Mouse (Mus musculus): ENCODE measurements around the gene Dph5. TPM values are rescaled to one million over a fixed set of nuclear protein-coding genes. Genes with fewer than 3 reads are reported as not detected.

The Dph5 gene
- total and polyA plus RNA-seq, 2 experiments from 2014 or later, result 9.0 to 20.1 TPM

- Histone ChIP-seq H3K27ac (no peak overlapping the region), H3K4me1 (ENCODE audit: insufficient read depth, low read length) (no peaks in the 10 kb centered on the region), H3K27me3 (ENCODE audit: insufficient read depth, low read length) (no peaks in the 10 kb centered on the region), H3K9ac (replicated peaks; ENCODE audit: low read length) (no peak overlapping the region), H3K4me2 (ENCODE audit: low read depth, low read length) (no peak overlapping the region), H3K4me3 (ENCODE audit: low read length) (no peak overlapping the region), H3K9me3 (ENCODE audit: low read length) (no peaks in the 10 kb centered on the region), H3K36me3 (ENCODE audit: insufficient read depth, low read length) (peaks cover 10% of the 10 kb centered on the region; the same call in 1 of the 2 replicates)
- DNase-seq (ENCODE audit: low spot score), result no peak
- WGBS, result 94% methylated on average over 14 of the region's 14 CpGs
- TF ChIP-seq CTCF (IDR thresholded peaks at IDR 0.05; ENCODE audit: low read depth), result no peak
- no peak for ATAC-seq
These were observed 84.4 kb downstream of the Dph5 start for GRCm38 (mm10) chr3:115971891-115972646.

GRCm38 (mm10) chr3:115974228-115974627 lies 86.6 kb downstream of the Dph5 start:
- Histone ChIP-seq H3K36me3 (ENCODE audit: insufficient read depth, low read length) (peaks cover 10% of the 10 kb centered on the region; the same call in 1 of the 2 replicates), H3K9ac (replicated peaks; ENCODE audit: low read length) (no peak overlapping the region), H3K27ac (no peak overlapping the region), H3K9me3 (ENCODE audit: low read length) (no peaks in the 10 kb centered on the region), H3K4me1 (ENCODE audit: insufficient read depth, low read length) (no peaks in the 10 kb centered on the region), H3K4me2 (ENCODE audit: low read depth, low read length) (no peak overlapping the region), H3K4me3 (ENCODE audit: low read length) (no peak overlapping the region), H3K27me3 (ENCODE audit: insufficient read depth, low read length) (no peaks in the 10 kb centered on the region)
- TF ChIP-seq CTCF (IDR thresholded peaks at IDR 0.05; ENCODE audit: low read depth), result no peak
- WGBS, result 95% methylated on average over 6 of the region's 6 CpGs
- ATAC-seq, result no peak
- DNase-seq (ENCODE audit: low spot score), result no peak

- Histone ChIP-seq H3K27ac (no peak overlapping the region), H3K4me1 (ENCODE audit: insufficient read depth, low read length) (no peaks in the 10 kb centered on the region), H3K9me3 (ENCODE audit: low read length) (no peaks in the 10 kb centered on the region), H3K27me3 (ENCODE audit: insufficient read depth, low read length) (no peaks in the 10 kb centered on the region), H3K9ac (replicated peaks; ENCODE audit: low read length) (no peak overlapping the region), H3K4me2 (ENCODE audit: low read depth, low read length) (no peak overlapping the region), H3K4me3 (ENCODE audit: low read length) (no peak overlapping the region), H3K36me3 (ENCODE audit: insufficient read depth, low read length) (peaks cover 10% of the 10 kb centered on the region; the same call in 1 of the 2 replicates)
- TF ChIP-seq CTCF (IDR thresholded peaks at IDR 0.05; ENCODE audit: low read depth), result no peak
- WGBS, result 91% methylated on average over 10 of the region's 10 CpGs
- DNase-seq (ENCODE audit: low spot score), result no peak
- ATAC-seq, result peak; percentile 15; the same call in 1 of the 2 replicates
These were observed 87.4 kb downstream of the Dph5 start for GRCm38 (mm10) chr3:115974995-115975394.

- ATAC-seq (no peak), DNase-seq (ENCODE audit: low spot score) (peak; percentile 78)
- H3K9ac ChIP-seq (replicated peaks; ENCODE audit: low read length), result no peak overlapping the region
- H3K9me3 ChIP-seq (ENCODE audit: low read length), result no peaks in the 10 kb centered on the region
- 20% methylated on average over 1 of the region's 1 CpGs for WGBS
- peaks cover 29% of the 10 kb centered on the region for H3K36me3 ChIP-seq (ENCODE audit: insufficient read depth, low read length)
- no peak overlapping the region for H3K27ac ChIP-seq
- H3K27me3 ChIP-seq (ENCODE audit: insufficient read depth, low read length), result no peaks in the 10 kb centered on the region
- H3K4me2 ChIP-seq (ENCODE audit: low read depth, low read length), result no peak overlapping the region
- H3K4me3 ChIP-seq (ENCODE audit: low read length), result no peak overlapping the region
- peak; percentile 63 for TF ChIP-seq CTCF (IDR thresholded peaks at IDR 0.05; ENCODE audit: low read depth)
- no peaks in the 10 kb centered on the region for H3K4me1 ChIP-seq (ENCODE audit: insufficient read depth, low read length)
These were observed 91.4 kb downstream of the Dph5 start for GRCm38 (mm10) chr3:115979000-115979399.

- no peak overlapping the region for H3K4me2 ChIP-seq (ENCODE audit: low read depth, low read length)
- WGBS, result 95% methylated on average over 8 of the region's 8 CpGs
- ATAC-seq, result no peak
- no peak for DNase-seq (ENCODE audit: low spot score)
- H3K36me3 ChIP-seq (ENCODE audit: insufficient read depth, low read length), result peaks cover 36% of the 10 kb centered on the region
- no peaks in the 10 kb centered on the region for H3K27me3 ChIP-seq (ENCODE audit: insufficient read depth, low read length)
- H3K27ac ChIP-seq, result no peak overlapping the region
- H3K4me3 ChIP-seq (ENCODE audit: low read length), result no peak overlapping the region
- no peaks in the 10 kb centered on the region for H3K4me1 ChIP-seq (ENCODE audit: insufficient read depth, low read length)
- no peak overlapping the region for H3K9ac ChIP-seq (replicated peaks; ENCODE audit: low read length)
- no peaks in the 10 kb centered on the region for H3K9me3 ChIP-seq (ENCODE audit: low read length)
- TF ChIP-seq CTCF (IDR thresholded peaks at IDR 0.05; ENCODE audit: low read depth), result no peak
These were observed 95.6 kb downstream of the Dph5 start for GRCm38 (mm10) chr3:115983217-115983616.

Small RNA genes lying within 50 kb of the gene (microRNA-seq; reads per million reads assigned to microRNA genes)
- gene Mir669n, result 0 reads per million in 2 experiments

Other genes starting within 250 kb of the Dph5 start
- gene S1pr1, start 172.8 kb upstream of the Dph5 start, total RNA-seq (2014; rRNA removed), result 61.1 and 61.6 TPM in 2 replicates
- 40.9 and 46.9 TPM in 2 replicates for gene S1pr1, start 172.8 kb upstream of the Dph5 start, polyA plus RNA-seq (2015; fragmentation: Nextera tagmentation; extraction: Ambion mirVana)
- 20.4 and 21.8 TPM in 2 replicates for gene Slc30a7, start 119.6 kb downstream of the Dph5 start, total RNA-seq (2014; rRNA removed)
- gene Slc30a7, start 119.6 kb downstream of the Dph5 start, polyA plus RNA-seq (2015; fragmentation: Nextera tagmentation; extraction: Ambion mirVana), result 10.1 and 12.6 TPM in 2 replicates
- gene Extl2, start 119.6 kb downstream of the Dph5 start, total RNA-seq (2014; rRNA removed), result 41.2 and 44.0 TPM in 2 replicates
- 44.8 and 47.0 TPM in 2 replicates for gene Extl2, start 119.6 kb downstream of the Dph5 start, polyA plus RNA-seq (2015; fragmentation: Nextera tagmentation; extraction: Ambion mirVana)
- 35.4 and 45.3 TPM in 2 replicates for gene Vcam1, start 241.9 kb downstream of the Dph5 start, total RNA-seq (2014; rRNA removed)
- 40.7 and 43.5 TPM in 2 replicates for gene Vcam1, start 241.9 kb downstream of the Dph5 start, polyA plus RNA-seq (2015; fragmentation: Nextera tagmentation; extraction: Ambion mirVana)